Mouse (Mus musculus) MEL (cell line): Measurements from ENCODE around the gene Gm13288. TPM values are rescaled to one million over a fixed set of nuclear protein-coding genes. Genes with fewer than 3 reads are reported as not detected.
"Not testable (repeated sequence)": the region's sequence is repeated elsewhere in the genome, so short reads cannot be mapped to it uniquely, and the experiment has no call there.

Source experiments
- DNase-seq: peaks from one replicate; pipeline ENCODE4 v3.0.0; 2011; ENCODE audit warnings: low read depth, low spot score
- H3K27ac ChIP-seq: 2 replicates; pipeline ENCODE4 v1.5.1; 2012; ENCODE audit warnings: low read depth, mild to moderate bottlenecking, control low read depth, low read length, moderate library complexity; ENCODE audit not compliant: control insufficient read depth
- H3K27me3 ChIP-seq, 2 experiments: fragments of 150-350 bp in 1 of 2; sonication (generic) in 1 of 2; 2 replicates each; pipeline ENCODE4 v1.6.1; 2012; ENCODE audit warnings: low read length in 2 of 2, mild to moderate bottlenecking in 2 of 2, improper control_type of control experiment in 1 of 2, moderate library complexity in 1 of 2; ENCODE audit not compliant: insufficient read depth in 2 of 2, control insufficient read depth in 1 of 2
- H3K36me3 ChIP-seq, 2 experiments: 2 replicates each; pipeline ENCODE4 v1.6.1; 2012 to 2014; ENCODE audit warnings: low read length in 2 of 2, improper control_type of control experiment in 1 of 2, inconsistent platforms in 1 of 2, mild to moderate bottlenecking in 1 of 2; ENCODE audit not compliant: insufficient read depth in 2 of 2, control insufficient read depth in 1 of 2
- H3K4me1 ChIP-seq, 2 experiments: fragments of 150-350 bp in 1 of 2; sonication (generic) in 1 of 2; 2 replicates each; pipeline ENCODE4 v1.6.1; 2012; ENCODE audit warnings: low read length in 2 of 2, improper control_type of control experiment in 1 of 2, mild to moderate bottlenecking in 1 of 2; ENCODE audit not compliant: insufficient read depth in 2 of 2, control insufficient read depth in 1 of 2
- H3K4me3 ChIP-seq, 2 experiments: fragments of 150-350 bp in 1 of 2; sonication (generic) in 1 of 2; 2 replicates each; pipeline ENCODE4 v1.5.1; 2012; ENCODE audit warnings: low read depth in 2 of 2, low read length in 2 of 2, mild to moderate bottlenecking in 2 of 2, moderate library complexity in 2 of 2, control low read depth in 1 of 2, improper control_type of control experiment in 1 of 2; ENCODE audit not compliant: control insufficient read depth in 1 of 2, insufficient read depth in 1 of 2
- H3K79me2 ChIP-seq: 2 replicates; pipeline ENCODE4 v1.6.1; 2012; ENCODE audit warnings: mild to moderate bottlenecking, low read length, moderate library complexity; ENCODE audit not compliant: control insufficient read depth, poor library complexity, insufficient read depth
- H3K9ac ChIP-seq: 2 replicates; pipeline ENCODE4 v1.6.1; 2012; ENCODE audit warnings: low read depth, mild to moderate bottlenecking, control low read depth, low read length, moderate library complexity; ENCODE audit not compliant: control insufficient read depth, poor library complexity, severe bottlenecking
- H3K9me3 ChIP-seq: fragments of 150-350 bp; sonication (generic); replicated peaks from 2 replicates; pipeline ENCODE4 v1.6.1; 2012; ENCODE audit warnings: mild to moderate bottlenecking, low read length, improper control_type of control experiment, moderate library complexity; ENCODE audit not compliant: insufficient read depth
- polyA plus RNA-seq, 2 experiments: library from polyadenylated mRNA; stranded (reverse) in 1 of 2; unstranded in 1 of 2; fragments of >175 nt in 1 of 2; fragments of >200 nt in 1 of 2; gene quantifications; 2 replicates each; pipeline versions ENCODE4 v1.2.1 to v1.2.4; 2012; ENCODE audit warnings: low replicate concordance in 2 of 2, low read depth in 1 of 2; ENCODE audit not compliant: insufficient read length in 2 of 2, insufficient read depth in 1 of 2, missing spikeins in 1 of 2
- total RNA-seq: library from RNA; depleted of rRNA; stranded (reverse); fragments of 300-350 nt; gene quantifications from 2 replicates; pipeline ENCODE4 v1.2.3, GENCODE M21; 2012

Gene Gm13288
- total and polyA plus RNA-seq, 3 experiments: not detected

- not testable (repeated sequence) for H3K36me3 ChIP-seq, H3K27ac ChIP-seq, H3K4me3 ChIP-seq, H3K9me3 ChIP-seq, H3K9ac ChIP-seq, H3K4me1 ChIP-seq, H3K27me3 ChIP-seq, H3K79me2 ChIP-seq, DNase-seq
Observed at GRCm38 (mm10) chr4:88776622-88777021, 28.7 kb upstream of the Gm13288 start, which contains the start of gene Gm13289. Gm13289 (plus strand) TSS chr4:88776922.

- H3K9ac ChIP-seq, H3K36me3 ChIP-seq, H3K27me3 ChIP-seq, H3K4me3 ChIP-seq, DNase-seq, H3K9me3 ChIP-seq, H3K4me1 ChIP-seq, H3K79me2 ChIP-seq, H3K27ac ChIP-seq: not testable (repeated sequence)
Observed at GRCm38 (mm10) chr4:88779550-88779949, 25.8 kb upstream of the Gm13288 start, which contains the start of gene Gm13272. Gm13272 (plus strand) TSS chr4:88779850.

- not testable (repeated sequence) for H3K9ac ChIP-seq, H3K4me3 ChIP-seq, H3K79me2 ChIP-seq, H3K9me3 ChIP-seq, DNase-seq, H3K27ac ChIP-seq, H3K36me3 ChIP-seq, H3K4me1 ChIP-seq, H3K27me3 ChIP-seq
Observed at GRCm38 (mm10) chr4:88780320-88780719, 25.0 kb upstream of the Gm13288 start.

- H3K4me1 ChIP-seq, H3K9me3 ChIP-seq, DNase-seq, H3K27me3 ChIP-seq, H3K79me2 ChIP-seq, H3K9ac ChIP-seq, H3K4me3 ChIP-seq, H3K27ac ChIP-seq, H3K36me3 ChIP-seq: not testable (repeated sequence)
Observed at GRCm38 (mm10) chr4:88781831-88782230, 23.5 kb upstream of the Gm13288 start, which contains the start of gene Ifnz. Ifnz (plus strand) TSS chr4:88782131.

DNA sequence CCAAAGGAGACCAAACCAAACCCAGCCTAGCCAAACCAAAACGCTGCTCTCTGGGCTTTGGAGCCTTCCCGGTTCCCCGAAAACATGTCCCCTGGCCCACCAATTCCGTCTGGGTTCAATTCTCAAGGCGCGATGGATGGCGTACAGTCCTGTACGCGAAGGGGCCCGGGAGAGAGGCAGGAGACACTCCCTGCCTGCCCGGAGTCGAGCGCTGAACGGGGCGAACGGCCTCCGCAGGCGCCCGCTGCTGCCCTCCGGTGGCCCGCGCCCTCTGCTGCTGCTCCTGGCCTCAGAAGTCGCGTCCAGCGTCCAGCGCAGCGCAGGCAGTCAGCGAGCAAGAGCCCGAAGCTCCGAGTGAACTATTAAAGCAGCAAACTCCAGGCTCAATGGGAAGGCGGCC lies 23.0 kb upstream of the Gm13288 start:
- DNase-seq, H3K9me3 ChIP-seq, H3K4me3 ChIP-seq, H3K27ac ChIP-seq, H3K36me3 ChIP-seq, H3K27me3 ChIP-seq, H3K4me1 ChIP-seq, H3K79me2 ChIP-seq, H3K9ac ChIP-seq: not testable (repeated sequence)

DNA sequence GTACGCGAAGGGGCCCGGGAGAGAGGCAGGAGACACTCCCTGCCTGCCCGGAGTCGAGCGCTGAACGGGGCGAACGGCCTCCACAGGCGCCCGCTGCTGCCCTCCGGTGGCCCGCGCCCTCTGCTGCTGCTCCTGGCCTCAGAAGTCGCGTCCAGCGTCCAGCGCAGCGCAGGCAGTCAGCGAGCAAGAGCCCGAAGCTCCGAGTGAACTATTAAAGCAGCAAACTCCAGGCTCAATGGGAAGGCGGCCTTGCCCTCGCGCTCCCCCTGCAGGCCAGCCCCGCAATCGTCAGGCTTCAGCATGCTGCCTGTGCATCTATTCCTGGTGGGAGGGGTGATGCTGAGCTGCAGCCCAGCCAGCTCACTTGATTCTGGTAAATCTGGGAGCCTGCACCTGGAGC lies 19.9 kb upstream of the Gm13288 start, which contains the start of gene Gm13276:
TSS of gene Gm13276 (plus strand) at position 301 of the 400 bp plus-strand sequence.
- not testable (repeated sequence) for H3K4me3 ChIP-seq, DNase-seq, H3K9me3 ChIP-seq, H3K9ac ChIP-seq, H3K4me1 ChIP-seq, H3K27ac ChIP-seq, H3K27me3 ChIP-seq, H3K36me3 ChIP-seq, H3K79me2 ChIP-seq

GRCm38 (mm10) chr4:88788402-88788801 lies 16.9 kb upstream of the Gm13288 start, which contains the start of gene Gm13277:
Gm13277 (plus strand) TSS chr4:88788632.
- not testable (repeated sequence) for H3K4me1 ChIP-seq, H3K9me3 ChIP-seq, H3K36me3 ChIP-seq, H3K79me2 ChIP-seq, H3K27ac ChIP-seq, DNase-seq, H3K27me3 ChIP-seq, H3K4me3 ChIP-seq, H3K9ac ChIP-seq
